Mouse (Mus musculus): ENCODE measurements around the gene Atp8b2.

Atp8b2 gene

DNA sequence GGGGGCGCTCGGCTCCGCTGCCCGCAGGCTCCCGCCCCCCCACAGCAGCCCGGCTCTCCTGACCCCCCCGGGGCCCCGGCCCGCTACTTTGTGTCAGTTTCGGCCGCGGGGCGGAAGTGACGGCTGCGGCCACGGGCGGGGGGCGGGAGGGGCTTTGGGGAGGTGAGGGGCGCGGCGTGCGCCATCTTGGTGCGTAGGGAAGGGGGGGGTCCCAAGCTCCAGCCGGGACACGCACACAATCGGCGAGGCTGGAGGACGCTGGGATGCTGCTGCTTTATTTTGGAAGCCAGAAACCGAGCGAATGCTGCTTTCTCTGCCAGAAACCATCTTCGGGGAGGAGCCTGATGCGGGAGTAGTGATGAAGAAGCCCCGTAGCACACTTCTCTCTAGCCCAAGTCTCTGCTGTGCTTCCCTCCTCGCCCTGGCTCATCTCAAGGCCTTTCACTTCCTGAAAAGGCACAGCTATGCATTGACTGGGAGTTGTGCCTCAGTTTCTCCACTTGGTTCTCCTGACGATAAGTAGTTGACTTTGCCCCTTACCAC lies at the start of gene Atp8b2:
Gene Atp8b2, minus strand, starts transcription at position 288 of the 543 bp plus-strand sequence.
- in situ Hi-C loops (cut with MseI, MboI): no loop called here

- in situ Hi-C loops (cut with MseI, MboI): no loop called here
These were observed 47.0 kb upstream of the Atp8b2 start for GRCm38 (mm10) chr3:90010291-90010690.

GRCm38 (mm10) chr3:90004091-90004796 lies 40.9 kb upstream of the Atp8b2 start:
- in situ Hi-C loops (cut with MseI, MboI): no loop called here

DNA sequence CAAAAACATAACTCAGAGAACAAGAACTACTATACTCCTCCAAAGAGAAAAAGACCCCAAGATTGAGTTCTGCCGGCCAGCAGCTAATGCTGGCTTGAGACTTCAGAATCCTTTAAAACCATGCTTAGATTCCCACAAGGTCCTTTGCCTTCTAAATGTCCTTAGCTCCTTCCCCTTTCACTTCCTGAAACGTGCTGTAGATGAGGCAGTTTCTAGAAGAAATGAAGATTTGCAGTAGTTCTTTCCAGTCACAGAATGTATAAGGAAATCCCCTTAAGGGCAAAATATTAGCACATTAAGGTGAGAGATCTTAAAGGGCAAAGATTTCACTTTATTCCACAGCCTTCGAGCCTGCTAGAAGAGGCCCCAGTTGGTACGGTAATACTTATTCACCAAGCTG lies 36.5 kb upstream of the Atp8b2 start:
- in situ Hi-C loops (cut with MseI, MboI): no loop called here

DNA sequence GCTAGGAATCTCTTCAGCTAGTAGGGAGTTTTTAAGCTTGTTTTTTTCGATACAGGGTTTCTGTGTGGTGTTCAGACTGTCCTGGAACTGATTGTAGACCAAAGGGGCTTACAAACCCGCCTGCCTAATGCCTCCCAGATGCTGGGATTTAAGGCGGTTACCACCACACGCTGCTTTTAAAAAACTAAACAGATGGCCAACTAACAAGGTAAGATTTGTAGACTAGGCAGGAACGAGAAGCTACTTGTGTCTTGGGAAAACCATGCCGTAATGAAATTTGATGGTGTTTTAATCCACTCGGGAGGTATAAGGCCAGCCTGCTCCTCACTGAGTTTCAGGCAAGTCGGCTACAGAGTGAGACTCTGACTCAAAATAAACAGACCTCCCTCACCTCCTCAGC lies 35.8 kb upstream of the Atp8b2 start:
- in situ Hi-C loops (cut with MseI, MboI): no loop called here

- in situ Hi-C loops (cut with MseI, MboI): no loop called here
These were observed 35.3 kb upstream of the Atp8b2 start, which contains the start of gene Hax1 for GRCm38 (mm10) chr3:89998612-89999054. Gene Hax1 (minus strand): TSS chr3:89998780.

- in situ Hi-C loops (cut with MseI, MboI): no loop called here
These were observed 34.6 kb upstream of the Atp8b2 start for GRCm38 (mm10) chr3:89997791-89998495.

DNA sequence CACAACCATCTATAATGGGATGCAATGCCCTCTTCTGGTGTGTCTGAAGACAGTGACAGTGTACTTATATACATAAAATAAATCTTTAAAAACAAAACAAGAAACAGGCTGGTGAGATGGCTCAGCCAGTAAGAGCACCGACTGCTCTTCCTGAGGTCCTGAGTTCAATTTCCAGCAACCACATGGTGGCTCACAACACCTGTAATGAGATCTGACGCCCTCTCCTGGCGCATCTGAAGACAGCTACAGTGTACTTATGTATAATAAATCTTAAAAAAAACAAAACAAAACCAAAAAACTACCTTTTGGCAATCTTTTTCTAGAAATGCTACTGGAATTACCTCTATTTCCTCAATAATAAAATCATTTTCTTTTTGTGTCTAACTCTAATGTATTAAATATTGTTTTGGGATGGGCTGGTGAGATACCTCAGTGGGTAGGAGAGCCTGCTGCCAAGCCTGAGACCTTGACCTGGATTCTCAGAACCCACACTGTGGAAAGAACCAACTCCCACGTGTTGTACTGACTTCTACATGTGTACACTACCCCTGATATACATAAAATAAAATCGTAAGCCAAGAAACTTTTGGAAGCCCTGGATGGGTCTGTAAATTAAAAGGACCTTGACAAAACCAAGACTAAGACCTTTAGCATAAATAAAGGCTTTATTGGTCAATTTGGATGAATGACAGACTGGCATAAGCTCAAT lies 31.7 kb upstream of the Atp8b2 start:
- in situ Hi-C loops (cut with MseI, MboI): no loop called here

DNA sequence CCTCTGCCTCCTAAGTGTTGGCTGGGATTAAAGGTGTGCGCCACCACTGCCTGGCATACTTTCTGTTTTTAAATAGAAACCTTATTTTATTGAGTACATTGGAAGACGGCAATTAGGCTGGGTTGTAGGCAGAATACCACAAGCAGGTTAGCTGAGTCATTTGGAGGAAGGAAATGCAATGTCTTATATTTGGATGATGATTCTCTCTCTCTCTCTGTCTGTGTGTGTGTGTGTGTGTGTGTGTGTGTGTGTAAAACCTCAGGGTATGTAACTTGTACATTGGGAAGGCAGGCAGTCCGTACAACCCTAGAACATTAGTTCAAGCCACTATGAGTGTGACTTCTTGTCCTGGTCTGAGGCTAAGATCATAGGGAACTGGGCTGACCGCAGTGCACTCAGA lies 24.5 kb upstream of the Atp8b2 start:
- in situ Hi-C loops (cut with MseI, MboI): no loop called here

DNA sequence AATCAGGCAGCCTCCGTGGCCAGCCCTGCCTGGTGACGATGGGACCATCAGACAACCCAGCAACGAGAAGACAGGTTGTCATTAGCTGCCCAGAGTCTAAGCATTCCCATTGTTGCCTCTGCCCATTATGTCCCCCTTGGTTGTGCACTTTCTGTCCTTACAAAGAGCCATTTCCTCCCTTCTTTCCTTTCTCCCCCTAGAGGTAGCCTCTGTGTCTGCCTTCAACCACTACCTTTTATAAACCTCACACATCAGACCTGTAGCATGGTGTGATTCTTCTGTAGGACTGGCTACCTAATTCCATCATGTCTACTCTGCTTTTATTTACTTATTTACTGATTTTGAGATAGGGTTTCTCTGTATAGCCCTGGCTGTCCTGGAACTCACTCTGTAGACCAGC lies 23.9 kb upstream of the Atp8b2 start:
- in situ Hi-C loops (cut with MseI, MboI): no loop called here

DNA sequence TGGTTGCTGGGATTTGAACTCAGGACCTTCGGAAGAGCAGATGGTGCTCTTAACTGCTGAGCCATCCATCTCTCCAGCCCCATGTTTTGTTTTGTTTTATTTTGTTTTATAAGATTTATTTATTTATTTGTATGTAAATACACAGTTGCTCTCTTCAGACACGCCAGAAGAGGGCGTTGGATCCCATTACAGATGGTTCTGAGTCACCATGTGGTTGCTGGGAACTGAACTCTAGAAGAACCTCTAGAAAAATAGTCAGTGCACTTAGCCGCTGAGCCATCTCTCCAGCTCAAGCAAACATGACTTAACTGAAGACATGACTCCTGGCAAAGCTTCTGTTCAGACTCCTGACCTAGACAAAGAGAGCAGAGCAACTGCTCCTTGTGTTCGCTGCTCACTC lies 19.1 kb upstream of the Atp8b2 start:
- in situ Hi-C loops (cut with MseI, MboI): no loop called here

- in situ Hi-C loops (cut with MseI, MboI): no loop called here
These were observed 13.6 kb upstream of the Atp8b2 start for GRCm38 (mm10) chr3:89976859-89977258.

- in situ Hi-C loops (cut with MseI, MboI): no loop called here
These were observed 5.2 kb upstream of the Atp8b2 start for GRCm38 (mm10) chr3:89968509-89968908.

GRCm38 (mm10) chr3:89966946-89967345 lies 3.6 kb upstream of the Atp8b2 start:
- in situ Hi-C loops (cut with MseI, MboI): no loop called here

DNA sequence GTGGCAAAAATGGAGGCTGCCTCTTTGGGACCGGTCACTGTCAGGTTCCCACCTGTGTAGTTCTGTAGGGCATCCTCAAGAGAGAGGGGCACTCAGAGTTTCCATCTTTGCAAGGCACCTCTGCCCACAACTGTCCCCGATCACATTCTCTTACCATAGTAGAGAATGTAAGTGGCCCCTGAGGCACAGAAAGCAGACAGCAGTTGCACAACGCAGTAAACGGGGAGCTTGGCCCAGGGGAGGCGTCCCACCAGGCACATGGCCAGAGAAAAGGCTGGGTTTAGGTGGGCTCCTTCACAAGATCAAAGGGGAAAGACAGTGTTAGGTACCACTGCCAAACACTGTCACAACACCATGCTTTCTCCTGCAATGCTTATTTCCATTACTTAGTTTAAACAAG lies 2.7 kb upstream of the Atp8b2 start:
- in situ Hi-C loops (cut with MseI, MboI): no loop called here

GRCm38 (mm10) chr3:89965557-89965956 lies 2.2 kb upstream of the Atp8b2 start:
- in situ Hi-C loops (cut with MseI, MboI): no loop called here

GRCm38 (mm10) chr3:89963926-89964739 lies 825 bp upstream of the Atp8b2 start:
- in situ Hi-C loops (cut with MseI, MboI): no loop called here

DNA sequence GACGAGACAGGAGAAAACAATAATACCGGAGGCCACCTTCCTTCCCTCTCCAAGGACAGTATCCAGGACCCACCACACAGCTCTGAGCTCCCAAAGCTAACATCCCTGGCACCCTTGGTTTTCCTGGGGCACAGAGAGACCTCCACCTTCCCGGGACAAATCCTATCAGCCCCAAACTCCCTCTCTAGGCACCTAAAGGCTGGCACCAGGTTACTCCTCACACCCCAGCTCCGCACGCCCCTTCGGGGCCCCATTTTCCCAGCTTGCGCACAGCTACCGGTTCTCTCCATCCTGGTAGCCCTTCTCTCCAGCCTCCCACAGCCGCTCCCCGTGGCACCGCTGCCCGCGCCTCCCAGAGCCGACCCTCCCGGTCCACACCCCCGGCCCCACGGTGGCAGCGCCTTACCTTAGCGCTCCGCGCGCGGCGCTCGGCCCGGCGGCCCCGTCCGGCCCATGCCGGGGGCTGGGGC lies 522 bp downstream of the Atp8b2 start:
- in situ Hi-C loops (cut with MseI, MboI): no loop called here

DNA sequence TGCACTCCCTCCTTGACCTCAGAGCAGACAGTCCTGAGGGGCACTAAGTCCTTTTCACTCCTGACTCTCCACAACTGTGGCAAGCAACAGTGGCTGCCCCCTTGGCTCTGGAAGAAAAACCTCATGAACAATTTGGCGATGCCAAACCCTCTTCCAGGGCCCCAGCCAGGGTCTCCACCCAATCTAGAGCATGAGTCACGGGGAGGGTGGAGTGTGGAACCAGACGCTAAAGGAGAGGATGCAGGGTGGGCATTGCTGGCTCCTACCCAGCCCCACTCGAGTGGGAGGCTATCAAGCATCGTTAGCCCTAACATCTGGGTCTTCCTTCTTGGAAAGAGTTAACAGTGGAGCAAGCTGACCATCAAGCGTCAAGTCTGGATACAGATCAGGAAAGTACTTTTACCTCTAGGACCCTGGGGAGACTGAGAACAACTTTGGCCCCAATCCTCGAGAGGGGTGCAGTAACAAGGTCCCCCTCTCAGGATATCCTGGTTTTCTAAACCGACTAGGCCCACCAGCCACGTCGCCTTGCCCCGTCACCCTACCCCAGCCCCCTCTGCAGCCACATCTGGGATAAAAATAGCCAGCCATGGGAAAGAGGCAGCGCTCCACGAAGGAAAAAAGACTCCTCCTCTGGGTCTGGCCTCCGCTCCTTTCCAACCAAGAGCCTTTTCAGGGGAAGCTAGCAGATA lies 1.1 kb downstream of the Atp8b2 start:
- in situ Hi-C loops (cut with MseI, MboI): no loop called here

GRCm38 (mm10) chr3:89961436-89961835 lies 1.9 kb downstream of the Atp8b2 start:
- in situ Hi-C loops (cut with MseI, MboI): no loop called here

- in situ Hi-C loops (cut with MseI, MboI): no loop called here
These were observed 2.8 kb downstream of the Atp8b2 start for GRCm38 (mm10) chr3:89960469-89960868.

Data from mouse trophoblast stem cell (cell line).